Mouse (Mus musculus) embryonic stem cell, embryonic (primary cell): ENCODE measurements around the gene Tnfrsf11a.

Source experiments
- CTCF ChIA-PET, 4 experiments: fragments of 300-600 bp in 2 of 4; fragments of 350-600 bp in 2 of 4; sonication (Branson Sonifier 250); formaldehyde crosslinking; loops; one replicate each; lab custom pipeline; 2022; ENCODE audit warnings: inconsistent platforms in 2 of 4; lab: Charles Lee
- POLR2A ChIA-PET, 4 experiments: fragments of 300-600 bp in 2 of 4; fragments of 350-600 bp in 2 of 4; sonication (Branson Sonifier 250); formaldehyde crosslinking; loops; one replicate each; lab custom pipeline; 2022; ENCODE audit warnings: antibody characterized with exemption in 4 of 4, inconsistent platforms in 1 of 4; lab: Charles Lee

Tnfrsf11a gene

DNA sequence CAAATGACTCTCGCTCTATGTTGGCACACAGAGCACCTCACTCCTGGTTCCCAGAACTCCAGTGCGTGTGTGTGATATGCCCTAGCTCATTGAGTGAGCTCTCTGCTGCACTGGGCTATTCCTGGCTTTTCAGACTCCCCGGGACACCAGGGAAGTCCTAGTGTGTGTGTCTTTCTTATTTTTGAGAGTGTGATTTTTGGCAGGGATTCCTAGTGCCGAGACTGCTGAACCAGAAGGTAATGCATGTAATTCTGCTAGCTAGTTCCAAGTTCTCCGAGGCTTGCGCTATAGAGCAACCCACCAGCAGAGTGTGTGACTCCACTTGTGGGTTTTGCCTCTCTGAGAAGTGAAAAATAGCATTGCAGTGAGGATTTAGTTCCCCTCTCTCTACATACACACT lies 96.1 kb downstream of the Tnfrsf11a start:
- ChIA-PET CTCF (no interaction called here), POLR2A (interaction anchor here in 1 of 4 experiments (1.2 kb wide), 1 partner anchor 494 kb away, joined by 4 read pairs; no protein-coding TSS in a partner anchor)

DNA sequence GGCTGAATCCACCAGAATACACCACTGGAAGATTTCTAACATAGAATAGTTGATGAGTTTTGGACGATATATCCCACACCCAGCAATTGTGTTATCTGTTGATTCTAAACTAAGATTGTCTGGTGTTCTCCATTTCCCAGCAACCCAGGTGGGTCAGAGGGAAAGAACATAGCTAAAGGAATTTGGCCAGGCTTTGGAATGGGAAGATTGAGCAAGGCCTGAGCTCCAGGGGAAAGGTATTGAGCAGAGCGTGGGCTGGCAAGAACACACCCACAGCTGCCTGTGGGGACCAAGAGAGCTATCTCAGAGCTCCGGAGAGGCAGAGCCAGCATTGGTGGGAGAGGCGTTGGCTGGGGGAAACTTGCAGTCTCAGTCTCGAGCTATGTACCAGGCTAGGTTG lies 97.3 kb downstream of the Tnfrsf11a start:
- CTCF ChIA-PET, result no interaction called here
- POLR2A ChIA-PET, result no interaction called here

DNA sequence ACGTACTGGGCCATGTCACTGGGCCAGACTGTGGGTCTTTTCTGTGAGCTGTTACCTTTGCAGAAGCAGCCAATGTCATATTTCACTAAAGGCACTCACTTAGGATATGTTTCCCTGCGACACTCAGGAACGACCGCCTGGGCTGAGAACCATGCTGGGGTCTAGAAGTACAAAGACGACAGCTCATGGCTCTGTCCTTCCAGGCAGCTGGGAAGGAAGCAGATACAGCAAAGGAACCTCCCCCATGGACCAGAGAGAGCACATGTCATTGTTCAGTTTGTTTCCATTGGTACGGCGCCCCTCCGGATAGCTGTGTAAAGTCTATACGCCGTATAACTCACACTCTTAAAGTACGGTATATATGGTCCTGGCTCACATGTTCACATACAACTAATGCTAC lies 97.9 kb downstream of the Tnfrsf11a start:
- POLR2A ChIA-PET, result no interaction called here
- CTCF ChIA-PET, result no interaction called here

- ChIA-PET CTCF (interaction anchor here in 2 of 4 experiments (0.6 kb wide), 2 partner anchors 23 to 66 kb away, joined by 3 read pairs; no protein-coding TSS in a partner anchor), POLR2A (interaction anchor here in 1 of 4 experiments (0.9 to 1.0 kb wide), 2 partner anchors 16 to 22 kb away, joined by 3 read pairs; no protein-coding TSS in a partner anchor)
These were observed 100.2 kb downstream of the Tnfrsf11a start for GRCm38 (mm10) chr1:105880555-105881304.

GRCm38 (mm10) chr1:105881466-105881865 lies 100.9 kb downstream of the Tnfrsf11a start:
- ChIA-PET POLR2A (interaction anchor here in 1 of 4 experiments (0.9 to 1.0 kb wide), 2 partner anchors 16 to 22 kb away, joined by 3 read pairs; no protein-coding TSS in a partner anchor), CTCF (interaction anchor here in 1 of 4 experiments (0.6 kb wide), 1 partner anchor 66 kb away, joined by 3 read pairs; no protein-coding TSS in a partner anchor)

DNA sequence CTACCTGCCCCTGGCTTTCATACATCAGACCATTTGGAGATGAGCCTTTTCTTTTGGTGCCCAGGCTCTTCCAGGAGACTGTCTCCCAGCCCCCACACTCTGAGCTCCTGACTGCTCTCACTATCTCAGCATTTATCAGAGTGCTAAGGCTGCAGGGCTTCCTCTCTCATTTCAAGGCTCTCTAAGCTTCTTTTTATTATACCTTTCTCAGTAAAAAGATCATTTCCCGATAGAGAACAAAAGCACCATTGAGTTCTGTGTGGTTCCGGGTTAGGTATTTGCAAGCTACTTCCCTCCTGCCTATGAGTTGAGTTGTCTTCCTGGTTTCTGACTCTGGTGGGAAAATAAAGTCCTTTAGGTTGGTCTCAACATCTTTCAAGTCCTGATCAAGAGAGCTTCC lies 103.0 kb downstream of the Tnfrsf11a start:
- CTCF ChIA-PET, result no interaction called here
- POLR2A ChIA-PET, result interaction anchor here in 1 of 4 experiments (0.6 kb wide), 1 partner anchor 19 kb away, joined by 5 read pairs; no protein-coding TSS in a partner anchor

GRCm38 (mm10) chr1:105885101-105885500 lies 104.6 kb downstream of the Tnfrsf11a start:
- POLR2A ChIA-PET, result no interaction called here

DNA sequence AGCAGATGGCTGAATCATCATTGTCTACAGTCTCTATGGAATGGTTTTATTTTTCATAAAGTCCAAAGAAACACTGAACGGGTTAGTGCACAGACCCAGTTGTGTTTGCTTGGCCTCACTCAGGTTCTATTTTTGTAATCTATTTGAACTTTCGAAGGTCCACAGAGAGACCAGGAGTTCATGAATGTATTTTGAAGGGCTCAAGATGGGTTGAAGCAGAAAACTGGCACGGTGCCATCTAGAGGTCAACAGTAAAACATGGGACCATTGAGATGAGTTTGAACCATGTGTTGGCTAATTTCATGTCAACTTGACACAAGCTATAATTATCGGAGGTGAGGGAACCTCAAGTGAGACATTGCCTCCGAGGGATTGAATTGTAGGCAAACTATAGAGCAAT lies 105.1 kb downstream of the Tnfrsf11a start:
- POLR2A ChIA-PET, result no interaction called here

More at GRCm38 (mm10) chr1:105885101-105885500, 104.6 kb downstream of the Tnfrsf11a start:
- CTCF ChIA-PET, result no interaction called here

GRCm38 (mm10) chr1:105886358-105886757 lies 105.8 kb downstream of the Tnfrsf11a start:
- POLR2A ChIA-PET, result no interaction called here
- CTCF ChIA-PET, result interaction anchor here in 1 of 4 experiments (1.1 kb wide), 1 partner anchor 151 kb away, joined by 3 read pairs; no protein-coding TSS in a partner anchor

More for the DNA sequence above, 105.1 kb downstream of the Tnfrsf11a start:
- CTCF ChIA-PET, result no interaction called here

- ChIA-PET CTCF (interaction anchor here in 3 of 4 experiments (0.6 to 1.5 kb wide), 7 partner anchors 11 to 178 kb away, joined by 3 to 6 read pairs (median 3); no protein-coding TSS in a partner anchor), POLR2A (no interaction called here)
These were observed 110.7 kb downstream of the Tnfrsf11a start for GRCm38 (mm10) chr1:105891032-105891725.

- CTCF ChIA-PET, result no interaction called here
- POLR2A ChIA-PET, result interaction anchor here in 1 of 4 experiments (1.5 kb wide), 1 partner anchor 95 kb away, joined by 5 read pairs; the partner anchor contains the start of gene Zcchc2
These were observed 114.5 kb downstream of the Tnfrsf11a start for GRCm38 (mm10) chr1:105895019-105895418.
